Mouse (Mus musculus): ENCODE data around the gene Gck.
A peak's percentile ranks its signal among the peaks of the same experiment; 100 is the strongest.
"Not testable (repeated sequence)": the region's sequence is repeated elsewhere in the genome, so short reads cannot be mapped to it uniquely, and the experiment has no call there.

The Gck gene

DNA sequence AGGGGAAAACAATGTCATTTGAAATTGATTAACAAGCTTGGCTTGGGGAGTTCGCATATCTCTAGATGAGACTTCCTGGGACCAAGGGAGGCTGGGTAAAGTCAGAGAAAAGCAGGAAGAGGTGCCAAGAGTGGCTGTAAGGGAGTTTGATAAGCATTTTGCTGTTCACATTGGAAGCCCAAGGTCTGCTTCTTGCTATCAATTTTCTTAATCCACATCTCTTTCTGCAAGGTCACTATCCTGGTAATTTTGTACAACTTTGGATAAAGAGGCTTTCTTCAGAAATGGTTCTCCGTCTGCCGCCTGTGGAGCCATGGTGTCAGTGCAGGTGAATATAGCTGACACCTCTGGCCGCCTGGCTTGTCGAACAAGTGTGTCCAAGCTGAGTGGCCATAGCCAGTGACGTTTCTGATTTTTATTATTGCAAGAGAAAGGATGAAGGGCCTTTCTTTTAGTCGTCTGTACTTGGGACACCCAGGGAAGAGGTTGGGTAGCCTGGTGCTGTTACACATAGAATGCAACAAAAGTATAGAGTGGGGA, 5.2 kb upstream of the Gck start:
- DNase-seq (ENCODE audit: low spot score), result peak; percentile 76

DNA sequence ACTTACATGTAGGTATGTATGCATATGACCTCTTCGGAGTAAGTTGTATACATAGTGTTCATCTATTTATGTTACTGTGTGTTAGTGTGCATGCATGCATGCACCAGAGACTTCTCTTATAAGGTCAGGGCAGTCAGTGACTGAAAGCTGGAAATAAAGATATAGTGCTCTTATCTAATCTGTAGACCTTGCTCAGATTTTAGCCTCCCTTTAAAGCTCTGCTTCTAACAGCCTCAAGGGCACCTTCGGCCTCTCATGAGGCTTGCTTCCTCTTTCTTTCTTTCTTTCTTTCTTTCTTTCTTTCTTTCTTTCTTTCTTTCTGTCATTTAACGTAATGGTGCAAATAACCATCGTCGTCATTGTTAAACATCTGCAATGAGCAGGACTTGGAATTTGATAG, 4.6 kb upstream of the Gck start:
- DNase-seq (ENCODE audit: low spot score), result no peak

DNA sequence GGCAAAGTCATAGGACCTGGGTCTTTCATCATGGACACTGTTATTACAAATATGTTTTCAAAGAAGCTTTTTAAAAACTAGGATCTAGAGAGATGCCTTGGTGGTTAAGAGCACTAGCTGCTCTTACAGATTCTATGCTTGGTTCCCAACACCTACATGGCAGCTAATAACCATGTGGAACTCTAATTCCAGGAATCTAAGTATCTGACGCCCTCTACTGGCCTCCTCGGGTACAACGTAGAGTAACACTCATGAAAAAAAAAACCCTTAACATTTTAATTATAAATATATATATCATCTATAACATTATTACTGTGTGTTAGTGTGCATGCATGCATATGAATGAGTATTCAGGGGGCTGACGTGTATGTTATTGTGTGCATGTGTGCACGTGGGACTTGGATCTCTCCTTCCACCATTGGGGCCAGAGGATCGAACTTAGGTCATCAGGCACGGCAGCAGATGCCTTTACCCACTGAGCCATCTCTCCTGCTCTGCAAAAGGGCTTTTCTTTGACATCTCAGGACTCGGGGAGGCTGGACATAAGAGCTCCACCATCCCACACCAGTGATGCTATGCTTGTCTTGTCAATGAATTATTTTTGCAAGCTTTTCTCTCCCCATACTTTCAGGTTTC, 3.4 kb upstream of the Gck start:
- DNase-seq (ENCODE audit: low spot score), result peak; percentile 74

DNA sequence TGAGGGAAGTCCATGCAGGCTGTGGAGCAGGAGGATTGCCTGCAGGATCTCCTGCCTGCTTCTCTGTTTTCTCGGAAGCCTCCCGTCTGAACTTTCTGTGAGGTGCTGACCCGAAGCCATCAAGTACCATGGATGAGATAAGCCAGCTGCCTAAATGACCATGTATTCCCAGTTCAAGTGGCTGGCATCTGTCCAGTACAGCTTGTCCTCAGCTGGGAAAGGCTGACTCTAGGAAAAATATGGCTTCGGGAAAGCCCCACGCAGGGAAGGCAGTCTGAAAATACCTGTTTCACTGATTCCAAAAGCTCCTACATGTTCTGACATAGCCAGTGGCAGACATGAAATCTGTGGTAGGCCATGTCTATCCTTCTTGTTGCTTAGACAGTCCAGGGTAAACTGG, 2.6 kb upstream of the Gck start:
- DNase-seq (ENCODE audit: low spot score), result no peak

DNA sequence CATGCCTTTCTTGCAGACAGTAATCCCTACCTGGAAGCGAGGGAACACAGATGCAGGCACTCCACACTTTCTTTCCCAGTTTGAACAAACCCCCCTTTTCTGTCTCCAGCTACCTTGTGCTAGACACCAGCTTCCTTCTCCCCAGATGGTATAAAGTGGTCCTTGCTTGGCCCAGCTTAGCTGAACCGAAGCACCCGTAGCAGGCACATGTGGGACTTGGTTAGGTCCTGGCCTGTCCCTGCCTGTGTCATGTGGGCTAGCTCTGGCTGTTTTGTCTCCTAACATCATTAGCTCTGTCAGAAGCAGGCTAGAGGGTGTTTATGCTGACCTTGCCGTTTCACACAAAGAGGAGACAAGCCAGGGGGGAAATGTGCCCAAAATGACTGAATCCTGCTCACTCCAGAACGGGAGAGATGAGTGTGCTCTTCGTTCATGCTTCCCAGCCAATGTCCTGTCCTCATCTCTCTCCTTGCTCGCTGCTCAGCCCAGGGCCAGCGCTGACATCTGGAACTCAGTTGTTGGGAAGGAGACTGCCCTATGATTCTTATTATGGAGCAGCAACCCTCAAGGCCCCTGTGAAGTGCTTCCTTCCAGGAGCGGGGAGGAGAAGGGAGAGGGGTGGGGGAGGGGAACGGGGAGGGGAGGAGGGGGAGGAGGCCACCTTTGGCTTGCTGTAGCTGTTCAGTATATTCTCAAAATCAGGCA, 1.2 kb downstream of the Gck start:
- DNase-seq (ENCODE audit: low spot score), result peak; percentile 27

DNA sequence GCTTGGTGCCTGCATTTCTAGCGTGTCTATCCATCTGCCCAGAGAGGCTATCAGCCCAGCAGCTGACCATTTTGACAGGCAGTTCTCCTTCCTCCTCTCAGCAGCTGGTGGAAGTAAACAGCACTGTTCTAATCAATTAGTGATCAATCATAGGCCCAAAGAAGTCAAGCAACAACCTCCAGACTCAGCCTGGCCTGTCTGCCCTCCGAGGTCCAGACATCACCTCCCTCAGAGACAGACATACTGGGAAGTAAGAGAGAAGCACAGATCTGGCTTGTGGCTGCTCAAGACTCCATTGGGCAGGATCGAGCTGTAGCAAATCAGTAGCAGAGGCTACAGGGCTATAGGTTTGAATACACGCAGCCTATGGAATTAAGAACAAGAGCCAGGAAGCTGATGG, 2.1 kb downstream of the Gck start:
- DNase-seq (ENCODE audit: low spot score), result no peak

DNA sequence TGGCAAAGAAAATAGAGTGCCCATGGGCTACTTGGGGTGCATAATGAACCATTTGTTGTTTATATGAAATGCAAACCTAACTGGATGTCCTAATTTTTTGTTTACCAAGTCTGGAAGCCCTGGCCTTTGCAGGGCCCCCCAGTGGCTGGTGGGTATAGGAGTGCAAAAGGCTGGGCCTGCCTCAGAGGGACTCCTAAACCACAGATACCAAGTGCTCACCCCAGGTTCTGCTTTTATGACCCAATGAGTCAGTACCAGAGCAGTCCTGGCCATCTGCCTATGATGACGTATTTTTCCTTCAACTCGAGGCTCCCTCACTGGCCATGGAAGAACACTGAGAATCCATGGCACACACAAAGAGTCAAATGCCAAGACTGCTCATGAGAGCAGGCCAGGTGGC, 4.8 kb downstream of the Gck start:
- no peak for DNase-seq (ENCODE audit: low spot score)

DNA sequence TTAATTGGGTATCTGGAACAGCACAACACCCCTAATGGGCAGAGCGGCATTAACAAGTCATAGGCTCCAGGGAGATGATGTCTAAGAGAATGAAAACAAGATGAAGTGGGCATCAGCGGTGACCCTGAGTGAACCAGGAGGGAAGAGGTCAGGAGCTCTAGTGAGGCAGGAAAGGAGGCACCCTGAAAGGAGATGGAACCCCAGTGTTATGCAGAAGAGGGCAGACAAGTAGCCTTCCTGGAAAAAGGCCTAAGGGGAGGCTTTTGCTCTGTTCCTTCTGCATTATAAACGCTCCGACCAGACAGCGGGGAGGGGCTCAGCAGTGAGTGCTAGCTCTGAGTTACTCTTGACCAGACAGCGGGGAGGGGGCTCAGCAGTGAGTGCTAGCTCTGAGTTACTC, 6.9 kb downstream of the Gck start:
- no peak for DNase-seq (ENCODE audit: low spot score)

DNA sequence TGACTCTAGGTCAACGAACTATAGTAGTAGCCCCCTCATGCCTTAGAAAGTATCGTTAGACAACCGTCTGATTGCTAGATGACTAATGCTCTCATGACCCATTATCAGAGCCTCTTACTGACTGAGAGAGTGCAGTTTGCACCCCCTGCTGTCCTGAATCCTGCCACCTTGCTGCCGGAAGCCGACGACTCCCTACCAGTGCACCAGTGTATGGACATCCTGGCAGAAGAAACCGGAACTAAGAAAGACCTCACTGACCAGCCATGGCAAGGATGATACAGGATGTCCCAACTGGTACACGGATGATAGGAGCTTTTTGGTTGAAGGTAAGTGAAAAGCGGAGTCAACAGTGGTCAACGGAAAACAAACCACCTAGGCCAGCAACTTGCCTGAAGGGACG, 15.3 kb downstream of the Gck start:
- DNase-seq (ENCODE audit: low spot score), result not testable (repeated sequence)

DNA sequence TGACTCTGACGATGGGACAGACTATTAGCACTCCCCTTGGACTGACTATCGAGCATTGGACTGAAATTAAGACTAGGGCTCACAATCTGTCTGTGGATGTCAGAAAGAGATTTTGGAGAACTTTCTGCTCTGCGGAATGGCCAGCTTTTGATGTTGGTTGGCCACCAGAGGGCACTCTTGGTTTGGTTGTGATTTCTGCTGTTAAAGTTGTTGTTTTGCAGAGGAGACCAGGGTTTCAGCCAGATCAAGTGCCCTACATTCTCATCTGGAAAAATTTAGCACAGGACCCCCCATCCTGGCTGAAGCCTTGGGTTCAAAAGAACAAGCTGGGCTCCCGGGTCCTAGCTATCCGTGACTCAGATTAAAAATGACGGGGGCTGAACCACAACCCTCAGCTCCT, 17.9 kb downstream of the Gck start:
- DNase-seq (ENCODE audit: low spot score), result peak; percentile 29

DNA sequence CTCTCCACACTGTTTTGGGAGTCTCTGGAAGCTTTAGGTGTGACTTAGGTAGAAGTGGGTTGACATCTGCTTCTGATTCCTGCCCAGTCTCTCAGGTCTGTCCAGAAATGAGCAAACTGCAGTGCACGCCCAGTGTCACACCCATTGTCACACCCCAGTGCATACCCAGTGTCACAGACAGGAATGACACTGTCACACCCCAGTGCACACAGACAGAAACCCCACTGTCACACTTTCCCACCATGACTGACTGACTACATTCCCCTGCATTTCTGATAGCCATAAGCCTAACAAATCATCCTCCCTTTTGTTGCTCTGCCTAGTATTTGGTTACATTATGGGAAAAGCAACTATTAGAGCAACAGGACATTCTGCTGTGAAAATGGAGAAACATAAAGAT, 19.3 kb downstream of the Gck start:
- DNase-seq (ENCODE audit: low spot score), result no peak

DNA sequence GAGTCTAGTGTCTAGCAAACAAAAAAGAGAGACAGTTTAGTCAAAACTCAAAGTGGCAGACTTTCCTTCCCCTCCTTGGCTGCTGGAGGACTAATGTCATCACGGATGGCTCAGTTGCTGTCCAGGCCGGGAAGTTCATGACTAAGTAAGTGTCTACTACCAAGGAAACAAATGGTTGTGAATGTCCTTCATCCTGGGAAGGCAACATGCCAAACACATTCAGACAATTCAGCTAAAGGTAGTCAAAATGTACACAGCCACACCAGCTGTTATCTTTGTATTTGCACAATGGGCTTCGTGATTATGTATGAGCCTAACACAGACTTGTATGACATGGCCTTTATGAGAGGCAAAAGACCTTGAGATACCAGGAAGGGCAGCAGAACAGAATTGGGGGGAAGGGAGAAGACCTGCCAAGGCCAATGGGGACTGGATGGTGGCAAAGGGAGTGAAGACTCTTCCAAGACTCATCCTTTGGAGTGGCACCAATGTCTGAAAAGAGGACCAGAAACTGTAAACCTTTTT, 23.1 kb downstream of the Gck start:
- DNase-seq (ENCODE audit: low spot score), result no peak

DNA sequence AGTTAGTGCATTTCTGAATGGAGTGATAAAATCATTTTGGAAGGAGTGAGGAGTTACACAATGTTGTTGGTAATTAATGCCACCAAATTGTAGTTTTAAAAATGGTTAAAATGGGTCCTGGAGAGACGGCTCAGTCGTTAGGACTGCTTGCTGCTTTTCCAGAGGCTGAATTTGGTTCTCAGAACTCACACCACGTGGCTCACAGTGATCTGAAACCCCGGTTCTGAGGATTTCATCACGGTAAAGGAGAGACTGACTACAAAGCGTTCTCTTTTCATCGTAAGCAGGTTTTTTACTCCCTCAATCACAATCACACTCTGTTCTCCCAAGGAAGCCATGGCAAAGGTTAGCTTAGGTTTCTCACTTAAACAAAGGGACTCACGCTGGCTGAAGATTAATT, 25.2 kb downstream of the Gck start:
- DNase-seq (ENCODE audit: low spot score), result no peak

DNA sequence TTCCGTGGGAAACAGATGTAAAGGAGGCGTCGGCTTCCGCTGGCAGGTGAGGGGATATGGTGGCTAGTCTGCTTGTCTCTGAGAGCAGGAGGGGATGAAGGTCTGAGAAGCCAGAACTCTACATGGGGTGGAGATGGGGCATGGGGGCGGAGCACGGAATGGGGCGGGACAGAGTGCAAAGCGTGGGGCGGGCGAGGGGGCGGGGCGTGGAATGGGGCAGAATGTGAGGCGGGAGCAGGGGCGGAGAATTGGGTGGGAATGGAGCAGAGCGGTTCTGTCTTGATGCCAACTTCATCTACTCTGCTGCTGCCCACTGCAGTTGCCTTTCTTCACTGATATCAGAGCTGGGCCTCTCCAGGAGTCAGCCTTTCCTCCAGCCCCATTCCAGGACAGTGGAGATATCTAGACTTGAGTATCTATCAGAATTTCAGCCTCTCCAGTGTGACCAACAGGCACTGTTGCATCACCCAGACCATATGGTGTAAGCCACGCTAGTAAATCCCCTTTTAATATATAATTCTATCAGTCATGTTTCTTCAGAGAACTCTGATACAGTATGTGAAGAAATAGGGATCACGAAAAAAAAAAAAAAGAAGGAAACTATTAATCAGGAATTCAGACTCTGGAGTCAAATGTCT, 29.4 kb downstream of the Gck start:
- DNase-seq (ENCODE audit: low spot score), result no peak

DNA sequence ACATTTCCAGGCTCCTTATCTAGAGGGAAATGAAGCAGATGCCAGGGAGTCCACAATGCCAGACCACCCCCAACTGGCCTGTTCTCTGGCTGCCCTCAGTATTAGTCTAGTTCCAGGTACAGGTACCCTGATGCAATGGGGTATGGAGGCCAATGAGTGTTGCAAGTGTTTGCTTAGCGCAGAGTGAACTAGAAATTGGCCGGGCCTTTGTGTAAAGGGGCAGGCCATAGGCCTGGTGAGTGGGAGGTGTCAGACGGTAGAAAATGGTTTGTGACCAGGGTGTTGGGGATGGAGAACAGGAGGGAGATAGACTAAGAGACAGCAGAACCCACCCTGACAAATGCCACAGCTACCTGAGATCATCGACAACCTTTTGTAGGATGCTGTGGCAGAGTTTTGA, 30.3 kb downstream of the Gck start:
- no peak for DNase-seq (ENCODE audit: low spot score)

DNA sequence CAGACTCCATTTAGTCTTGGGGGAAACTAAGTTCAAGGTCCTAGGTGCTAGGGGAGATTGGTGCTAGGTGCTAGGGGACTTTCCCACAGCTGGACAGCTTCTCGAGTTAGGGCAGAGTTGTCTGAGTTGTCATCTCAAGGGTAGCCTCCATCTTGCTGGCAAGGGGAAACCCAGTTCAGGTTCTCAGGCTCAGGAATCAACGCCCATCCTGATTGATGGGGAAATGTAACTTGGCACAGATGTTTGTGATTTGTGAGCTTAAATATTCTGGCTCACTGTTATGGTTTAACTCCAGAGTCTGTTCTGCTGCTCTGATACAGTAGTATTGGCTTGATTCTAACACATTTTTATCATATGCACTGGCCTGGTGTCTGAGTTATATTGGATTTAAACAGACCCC, 31.8 kb downstream of the Gck start:
- DNase-seq (ENCODE audit: low spot score), result no peak

DNA sequence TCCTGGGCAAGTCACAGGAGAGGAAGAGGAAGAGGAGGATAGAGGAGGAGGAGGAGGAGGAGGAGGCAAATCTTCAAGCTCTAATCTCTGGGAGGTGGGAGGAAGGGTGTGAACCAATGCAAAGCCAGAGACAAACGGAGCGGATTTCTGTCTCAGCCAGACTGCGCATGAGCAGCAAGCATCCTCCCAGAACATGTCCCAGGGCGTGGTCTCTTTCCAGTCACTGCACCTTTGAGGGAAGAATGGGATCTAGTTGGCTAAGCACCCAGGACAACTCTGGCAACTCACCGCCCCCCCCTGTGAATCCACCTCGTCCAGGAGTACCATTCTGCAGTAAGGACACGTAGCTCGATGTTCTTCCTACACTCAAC, 33.7 kb downstream of the Gck start:
- DNase-seq (ENCODE audit: low spot score), result no peak

DNA sequence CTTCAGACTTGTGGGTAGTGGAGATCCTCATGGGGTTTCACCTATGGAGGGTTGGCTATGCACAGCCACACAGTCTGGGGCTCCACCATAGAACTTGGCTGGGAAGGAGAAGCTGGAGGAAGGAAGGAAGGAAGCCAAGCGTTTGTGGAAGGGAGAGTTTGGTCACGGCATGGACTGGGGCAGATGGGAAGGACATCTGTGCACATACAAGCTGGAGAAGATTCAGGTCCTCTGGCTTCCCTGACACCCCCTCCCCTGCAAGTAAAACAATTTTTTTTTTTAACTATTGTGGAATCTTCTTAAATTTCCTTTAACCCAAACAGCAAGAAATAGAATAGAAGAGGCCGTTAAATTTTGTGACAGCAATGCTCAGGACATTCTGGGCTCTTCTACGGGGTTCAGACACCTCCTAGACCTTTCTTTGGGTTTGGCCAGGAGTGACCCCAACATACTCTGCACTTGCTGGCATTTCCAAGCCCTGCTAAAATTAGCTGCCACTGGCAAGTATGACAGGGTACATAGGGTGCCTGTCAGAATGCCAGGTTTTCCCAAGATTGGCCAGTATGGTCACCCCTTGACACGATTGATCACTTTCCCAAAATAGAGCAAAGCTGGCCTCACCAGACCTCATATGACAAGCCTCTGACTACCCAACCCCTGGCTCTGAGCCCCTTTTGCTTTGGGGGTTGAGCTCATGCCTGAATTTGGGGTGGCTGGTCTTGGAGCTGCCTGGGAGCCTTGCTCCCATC, 34.3 kb downstream of the Gck start:
- no peak for DNase-seq (ENCODE audit: low spot score)

DNA sequence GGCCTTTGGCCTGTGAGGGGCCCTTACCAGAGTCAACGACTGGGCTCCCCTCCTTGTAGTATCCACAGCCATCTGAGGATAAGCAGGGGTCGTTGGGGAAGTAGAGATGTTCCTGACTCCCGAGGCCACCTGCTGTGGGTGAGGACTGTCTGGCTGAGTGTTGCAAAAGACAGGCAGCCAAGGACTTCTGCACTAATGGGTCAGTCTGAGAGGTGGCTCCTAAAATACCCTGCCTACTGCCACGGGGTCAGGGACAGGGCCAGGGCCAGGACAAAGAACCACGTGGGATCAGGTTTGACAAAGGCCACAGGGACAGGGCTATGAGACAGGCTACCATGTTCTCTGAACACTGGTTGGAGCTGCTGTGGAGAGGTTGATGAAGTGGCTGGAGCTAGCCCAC, 34.9 kb downstream of the Gck start:
- no peak for DNase-seq (ENCODE audit: low spot score)

DNA sequence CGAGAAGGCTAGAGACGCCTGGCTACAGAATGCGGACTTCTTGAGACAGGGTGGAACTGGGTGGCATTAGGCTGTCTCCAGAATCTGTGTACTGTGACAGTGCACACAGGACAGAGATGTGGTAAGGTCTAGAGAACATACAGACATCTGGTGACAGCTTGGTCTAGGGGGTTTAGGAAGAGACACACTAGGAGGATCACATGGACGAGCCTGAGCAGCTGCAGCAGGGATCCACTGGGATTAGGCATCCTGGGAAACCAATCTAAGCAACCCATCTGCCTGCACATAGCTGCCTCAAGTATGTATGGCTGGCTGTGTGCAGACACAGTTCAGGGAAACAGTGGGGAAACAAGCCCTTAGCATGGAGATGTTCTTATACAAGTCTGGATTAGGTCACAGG, 35.9 kb downstream of the Gck start:
- DNase-seq (ENCODE audit: low spot score), result no peak

DNA sequence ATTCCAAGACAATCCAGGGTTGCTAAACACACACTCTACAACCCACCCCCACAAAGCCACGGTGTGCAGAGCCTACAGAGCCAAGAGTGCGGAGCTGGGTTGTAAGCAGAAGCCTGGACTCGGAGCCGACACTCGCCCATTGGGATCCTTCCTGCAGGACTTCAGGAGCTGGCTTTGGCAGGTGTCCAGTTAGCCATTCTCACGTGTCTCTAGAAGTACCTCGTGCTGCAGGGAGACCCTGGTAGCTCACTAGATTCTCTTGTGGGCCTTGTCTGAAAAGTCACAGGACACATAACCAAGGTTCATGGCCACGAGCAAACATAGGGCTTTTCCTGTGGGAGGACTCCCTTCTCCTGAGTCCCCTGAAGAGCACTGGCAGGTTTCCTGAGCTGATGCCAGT, 36.6 kb downstream of the Gck start:
- DNase-seq (ENCODE audit: low spot score), result no peak

DNA sequence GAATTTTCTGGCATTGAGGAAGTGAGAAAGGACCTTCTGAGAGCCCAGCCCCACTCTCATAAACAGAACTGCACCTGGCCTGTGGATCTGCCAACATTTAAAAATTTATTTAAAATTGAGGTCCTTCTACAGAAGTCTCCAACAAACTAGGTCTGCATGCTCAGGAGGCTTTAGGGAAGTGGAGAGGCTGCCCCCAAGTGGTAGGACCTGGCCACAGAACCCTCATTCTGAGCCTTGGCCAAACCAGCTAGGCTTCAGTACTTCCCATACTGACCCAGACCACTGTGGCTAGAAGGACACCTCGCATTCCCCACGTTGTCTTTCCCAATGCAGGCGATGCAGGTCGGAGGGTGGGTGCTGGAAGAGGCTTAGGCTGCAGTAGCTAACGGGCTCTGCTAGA, 37.2 kb downstream of the Gck start:
- DNase-seq (ENCODE audit: low spot score), result peak; percentile 79

DNA sequence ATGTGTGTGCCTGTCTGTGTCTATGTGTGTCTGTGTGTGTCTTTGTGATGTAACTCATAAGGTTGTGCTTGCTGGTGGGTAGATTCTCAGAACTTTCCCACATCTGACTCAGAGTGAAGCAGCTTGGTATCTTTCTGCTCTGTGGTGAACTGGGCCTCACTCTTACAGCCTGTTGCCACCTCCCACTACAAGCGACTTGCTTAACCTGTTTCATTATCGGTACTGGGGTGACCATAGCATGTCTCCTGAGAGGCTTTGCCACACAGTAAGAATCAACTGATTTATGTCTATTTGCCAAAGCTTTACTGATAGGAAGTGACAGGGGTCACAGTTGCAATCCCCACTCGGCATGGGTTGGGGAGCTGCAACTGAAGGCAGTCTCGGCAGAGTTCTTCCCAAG, 41.2 kb downstream of the Gck start:
- DNase-seq (ENCODE audit: low spot score), result no peak
